Mouse (Mus musculus): ENCODE measurements at regions not wholly inside any gene's neighbourhood (a gene's known extent, or its start where the extent isn't known, plus 50 kb on each side); places are given as distances from the start of the nearest gene placed in this dataset.
A peak's percentile ranks its signal among the peaks of the same experiment; 100 is the strongest.

- no peak for DNase-seq (ENCODE audit: low read depth, low spot score)
Observed at GRCm38 (mm10) chr3:132237344-132237743, 152.3 kb downstream of the Dkk2 start.

- no peak for DNase-seq (ENCODE audit: low read depth, low spot score)
Observed at GRCm38 (mm10) chr3:132257834-132258233, 172.7 kb downstream of the Dkk2 start.

GRCm38 (mm10) chr3:132269641-132270040, 184.5 kb downstream of the Dkk2 start:
- peak; percentile 72 for DNase-seq (ENCODE audit: low read depth, low spot score)

GRCm38 (mm10) chr3:132274786-132275185, 189.7 kb downstream of the Dkk2 start:
- DNase-seq (ENCODE audit: low read depth, low spot score): no peak

- DNase-seq (ENCODE audit: low read depth, low spot score): no peak
Observed at GRCm38 (mm10) chr3:132277771-132278170, 192.7 kb downstream of the Dkk2 start.

- no peak for DNase-seq (ENCODE audit: low read depth, low spot score)
Observed at GRCm38 (mm10) chr3:132287714-132288113, 202.6 kb downstream of the Dkk2 start.

- no peak for DNase-seq (ENCODE audit: low read depth, low spot score)
Observed at GRCm38 (mm10) chr3:132326961-132327360, 241.9 kb downstream of the Dkk2 start.

- no peak for DNase-seq (ENCODE audit: low read depth, low spot score)
Observed at GRCm38 (mm10) chr3:132343625-132344024, 258.5 kb downstream of the Dkk2 start.

- peak; percentile 2 for DNase-seq (ENCODE audit: low read depth, low spot score)
Observed at GRCm38 (mm10) chr3:132345856-132346255, 260.8 kb downstream of the Dkk2 start.

GRCm38 (mm10) chr3:132349602-132350001, 264.5 kb downstream of the Dkk2 start:
- DNase-seq (ENCODE audit: low read depth, low spot score): no peak

GRCm38 (mm10) chr3:132353204-132353603, 268.1 kb downstream of the Dkk2 start:
- no peak for DNase-seq (ENCODE audit: low read depth, low spot score)

- no peak for DNase-seq (ENCODE audit: low read depth, low spot score)
Observed at GRCm38 (mm10) chr3:132359596-132359995, 270.0 kb upstream of the Gimd1 start.

GRCm38 (mm10) chr3:132375579-132375978, 254.0 kb upstream of the Gimd1 start:
- DNase-seq (ENCODE audit: low read depth, low spot score): no peak

GRCm38 (mm10) chr3:132417742-132418141, 211.9 kb upstream of the Gimd1 start:
- DNase-seq (ENCODE audit: low read depth, low spot score): no peak

GRCm38 (mm10) chr3:132425819-132426671, 203.6 kb upstream of the Gimd1 start:
- peak; percentile 46 for DNase-seq (ENCODE audit: low read depth, low spot score)

GRCm38 (mm10) chr3:132427244-132427643, 202.4 kb upstream of the Gimd1 start:
- no peak for DNase-seq (ENCODE audit: low read depth, low spot score)

GRCm38 (mm10) chr3:132428148-132428547, 201.5 kb upstream of the Gimd1 start:
- DNase-seq (ENCODE audit: low read depth, low spot score): peak; percentile 33

- no peak for DNase-seq (ENCODE audit: low read depth, low spot score)
Observed at GRCm38 (mm10) chr3:132431805-132432204, 197.8 kb upstream of the Gimd1 start.

GRCm38 (mm10) chr3:132441226-132441625, 188.4 kb upstream of the Gimd1 start:
- no peak for DNase-seq (ENCODE audit: low read depth, low spot score)

- DNase-seq (ENCODE audit: low read depth, low spot score): no peak
Observed at GRCm38 (mm10) chr3:132453927-132454326, 175.7 kb upstream of the Gimd1 start.

- DNase-seq (ENCODE audit: low read depth, low spot score): no peak
Observed at GRCm38 (mm10) chr3:132462348-132462959, 167.2 kb upstream of the Gimd1 start.

GRCm38 (mm10) chr3:132471070-132471469, 158.6 kb upstream of the Gimd1 start:
- DNase-seq (ENCODE audit: low read depth, low spot score): no peak

- DNase-seq (ENCODE audit: low read depth, low spot score): peak; percentile 37
Observed at GRCm38 (mm10) chr3:132477768-132478167, 151.9 kb upstream of the Gimd1 start.

All from brain, adult 2 months (tissue).